Mouse (Mus musculus) frontal cortex, postnatal 36 days (tissue): Measurements from ENCODE around the gene Hdac4.
A peak's percentile ranks its signal among the peaks of the same experiment; 100 is the strongest.

Experiments
- DNase-seq, 2 experiments: peaks; one replicate each; pipeline ENCODE4 v3.0.0; 2022; ENCODE audit warnings: low spot score in 2 of 2

Hdac4 gene

GRCm38 (mm10) chr1:92100371-92100891 is 95.1 kb downstream of the Hdac4 start:
- DNase-seq, result peak; percentile 45 to 51

DNA sequence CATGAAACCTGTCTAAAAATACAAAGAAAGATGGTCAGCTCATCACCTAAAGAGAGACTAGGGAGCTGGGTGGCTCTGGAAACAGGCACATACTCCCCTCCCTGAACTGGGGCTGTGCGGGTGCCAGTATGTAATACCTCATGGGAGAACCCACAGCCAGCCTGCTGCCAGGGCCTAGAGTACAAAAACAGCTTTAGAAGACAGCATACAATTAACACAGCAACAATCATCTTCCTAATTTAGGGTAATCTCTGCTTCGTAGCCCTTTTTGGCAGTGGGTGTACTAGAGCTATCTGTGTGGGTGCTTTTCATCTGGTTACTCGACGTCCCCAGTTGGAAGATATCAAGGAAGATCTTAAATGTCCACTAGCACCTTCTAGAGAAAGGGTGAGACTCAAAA is 95.5 kb downstream of the Hdac4 start:
- DNase-seq, result peak; percentile 42 to 65

GRCm38 (mm10) chr1:92099502-92099901 is 96.0 kb downstream of the Hdac4 start:
- DNase-seq, result peak in 1 of 2 experiments; percentile 22

DNA sequence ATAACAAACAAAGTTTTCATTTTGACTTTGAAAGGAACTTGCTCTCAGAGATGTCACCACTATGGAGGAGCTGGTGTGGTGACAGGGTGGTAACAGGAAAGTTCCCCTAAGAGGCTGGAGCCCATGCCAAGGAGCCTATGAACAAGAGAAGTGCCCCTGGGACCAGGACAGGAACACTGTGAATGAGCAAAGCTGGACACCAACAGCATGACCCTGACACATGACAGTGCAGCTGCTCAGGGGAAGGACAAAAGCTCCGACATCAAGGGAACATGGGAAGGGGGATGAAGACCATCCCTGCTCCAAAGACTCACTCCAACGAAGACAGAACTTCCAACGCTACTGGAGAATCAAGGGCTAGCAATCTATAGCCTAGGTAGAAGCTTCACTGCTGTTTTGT is 97.0 kb downstream of the Hdac4 start:
- DNase-seq, result no peak

DNA sequence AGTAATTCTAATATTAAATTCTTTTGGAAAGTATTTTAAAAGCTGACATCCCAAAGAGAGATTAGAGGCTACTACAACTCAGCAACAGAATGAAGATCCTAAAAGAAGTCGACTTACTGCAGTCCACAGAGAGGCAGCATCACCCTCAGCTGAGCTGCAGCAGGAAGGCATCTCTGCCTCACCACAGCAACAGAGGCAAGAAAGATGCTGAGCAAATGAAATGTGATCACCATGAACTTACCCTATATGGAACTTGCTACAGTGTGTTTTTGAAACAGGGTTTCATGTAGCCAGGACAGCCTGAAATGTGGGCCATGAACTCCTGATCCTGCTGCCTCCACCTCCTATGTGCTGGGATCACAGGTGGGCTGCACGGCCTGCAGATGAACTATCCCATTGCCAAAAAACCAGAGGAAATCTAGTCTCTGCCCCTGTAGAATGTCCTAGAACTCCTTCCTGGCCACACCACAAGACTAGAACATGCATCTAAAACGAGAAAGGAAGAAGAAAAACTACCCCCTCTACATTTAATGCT is 98.4 kb downstream of the Hdac4 start:
- no peak for DNase-seq

DNA sequence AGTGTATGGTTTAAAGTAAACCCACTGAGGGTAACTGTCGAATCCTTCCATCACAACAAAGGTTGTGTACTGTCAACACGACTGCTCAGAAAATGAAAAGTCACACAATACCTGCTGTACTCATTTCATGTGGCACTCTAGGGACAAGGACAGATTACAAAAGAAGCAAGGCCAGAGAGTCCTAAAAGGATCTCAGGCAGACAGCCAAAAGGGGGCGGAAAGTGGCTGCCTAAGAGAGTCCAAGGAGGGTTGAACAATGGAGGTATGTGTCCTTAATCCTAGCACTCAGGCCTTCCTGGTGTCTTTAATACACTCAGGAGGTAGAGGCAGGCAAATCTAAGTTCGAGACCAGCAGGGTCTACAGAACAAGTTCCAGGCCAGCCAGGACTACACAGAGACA is 103.2 kb downstream of the Hdac4 start:
- no peak for DNase-seq

DNA sequence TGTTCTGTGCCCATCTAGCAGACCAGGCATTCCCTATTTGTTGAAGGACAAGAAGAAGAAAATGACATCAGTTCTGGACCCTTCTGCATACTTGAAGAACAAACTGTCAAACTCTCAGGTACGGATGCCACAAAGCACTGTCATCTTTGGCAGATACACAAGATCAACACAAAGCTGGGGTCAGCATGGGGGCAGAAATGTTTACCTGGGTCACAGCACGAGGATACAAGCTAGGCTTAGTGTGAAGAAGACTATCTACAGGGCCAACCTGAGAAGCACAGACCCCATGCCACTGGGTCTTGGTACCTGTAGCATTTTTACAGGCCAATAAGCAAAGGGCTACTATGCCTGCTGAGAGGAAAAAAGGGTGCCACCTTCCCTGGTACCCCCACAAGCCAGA is 107.7 kb downstream of the Hdac4 start:
- DNase-seq, result no peak

DNA sequence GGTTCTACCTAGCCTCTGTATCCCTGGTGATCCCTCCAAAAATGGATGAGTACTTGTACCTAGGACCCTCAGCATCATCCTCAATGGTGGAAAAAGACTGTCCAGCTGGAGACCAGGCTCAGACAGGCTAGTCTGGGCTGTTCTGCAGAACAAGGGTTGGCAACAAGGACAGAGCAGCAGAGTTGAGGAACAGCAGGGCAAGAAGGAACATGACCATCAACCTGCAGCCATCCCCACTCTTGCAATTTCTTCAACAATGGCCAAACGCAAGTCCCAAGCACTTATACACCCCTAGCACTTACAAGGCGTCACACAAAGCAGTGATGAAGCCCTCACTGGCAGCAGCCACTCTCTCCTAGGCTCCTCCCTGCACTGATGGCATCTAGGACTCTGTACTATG is 108.2 kb downstream of the Hdac4 start:
- DNase-seq, result no peak

DNA sequence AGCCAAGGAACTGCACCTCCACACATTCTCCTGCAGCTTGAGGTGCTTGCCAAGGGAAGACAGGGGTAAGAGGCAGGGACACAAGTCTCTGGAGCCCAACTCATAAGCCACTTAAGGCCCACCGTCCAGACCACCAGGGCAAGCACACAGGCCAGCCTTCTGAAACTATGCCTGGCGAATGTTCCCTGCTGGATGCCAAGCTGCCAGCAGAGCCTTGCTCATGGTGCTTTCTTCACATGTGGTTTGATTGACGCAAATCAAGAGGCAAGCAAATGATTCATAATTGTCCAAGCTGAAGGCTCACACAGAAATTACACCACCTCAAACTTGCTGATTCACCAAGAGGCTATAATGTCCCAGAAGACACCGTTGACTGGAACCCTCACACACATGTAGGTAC is 108.7 kb downstream of the Hdac4 start:
- DNase-seq, result no peak

DNA sequence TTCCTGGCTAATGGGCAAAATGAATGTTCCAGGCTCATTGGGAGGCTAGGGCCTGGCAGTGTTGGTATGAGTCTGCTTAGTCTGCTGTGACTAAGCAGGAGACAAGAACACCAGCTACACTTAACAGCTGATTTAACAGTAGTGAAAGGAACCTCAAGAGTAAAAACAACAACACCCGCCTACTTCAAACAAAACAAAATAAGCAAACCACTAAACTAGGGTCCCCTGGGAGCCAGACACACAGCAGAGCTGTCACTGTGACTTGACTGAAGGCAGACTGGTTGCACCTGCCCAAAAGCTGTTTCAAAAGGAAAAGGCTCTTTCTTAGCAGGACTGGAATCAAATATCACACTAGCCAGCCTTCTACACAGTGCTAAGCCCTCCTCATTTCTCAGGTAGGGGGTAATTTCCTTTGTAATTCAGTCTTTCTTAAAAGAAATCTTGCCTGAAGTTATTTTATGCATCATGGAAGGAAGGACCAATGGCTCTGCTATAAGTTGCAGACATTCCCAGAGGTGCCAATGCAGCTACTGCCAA is 109.2 kb downstream of the Hdac4 start:
- no peak for DNase-seq

DNA sequence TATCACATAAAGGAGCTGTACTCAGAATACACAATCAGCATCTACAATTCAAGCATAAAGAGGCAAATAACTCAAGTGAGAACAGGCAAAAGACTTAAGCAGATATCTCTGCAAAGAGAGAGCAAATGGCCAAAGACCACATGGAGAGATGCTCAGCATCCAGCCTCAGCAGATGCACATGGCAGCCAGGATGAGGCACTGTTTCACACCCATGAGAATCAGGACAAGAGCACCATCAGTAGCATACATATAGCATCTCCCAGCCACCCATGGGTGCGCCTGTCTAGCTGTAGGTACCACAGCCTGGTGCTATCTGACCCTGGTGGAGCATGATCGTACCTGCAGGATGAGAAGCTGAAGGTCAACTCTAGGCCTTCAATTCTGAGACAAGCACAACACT is 110.8 kb downstream of the Hdac4 start:
- no peak for DNase-seq

DNA sequence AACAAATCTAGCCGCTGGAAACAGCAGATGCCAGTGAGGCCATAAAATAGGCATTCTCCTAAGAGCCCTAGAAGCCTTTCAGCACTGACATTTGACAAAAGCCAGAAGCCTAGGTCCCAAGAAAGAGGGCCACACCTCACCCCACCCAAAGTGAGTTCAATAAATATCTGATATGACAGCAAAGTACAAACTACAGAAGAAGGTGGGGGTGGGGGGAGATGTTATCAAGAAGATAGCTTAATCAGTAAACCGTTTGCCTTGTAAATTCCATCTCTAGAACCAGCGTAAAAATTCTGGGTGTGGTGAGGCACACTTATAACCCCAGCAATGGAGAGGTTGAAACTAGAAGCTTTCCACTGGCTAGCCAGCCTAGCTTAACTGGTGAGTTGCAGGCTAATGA is 111.5 kb downstream of the Hdac4 start:
- DNase-seq, result no peak

GRCm38 (mm10) chr1:92082837-92083541 is 112.5 kb downstream of the Hdac4 start:
- no peak for DNase-seq

DNA sequence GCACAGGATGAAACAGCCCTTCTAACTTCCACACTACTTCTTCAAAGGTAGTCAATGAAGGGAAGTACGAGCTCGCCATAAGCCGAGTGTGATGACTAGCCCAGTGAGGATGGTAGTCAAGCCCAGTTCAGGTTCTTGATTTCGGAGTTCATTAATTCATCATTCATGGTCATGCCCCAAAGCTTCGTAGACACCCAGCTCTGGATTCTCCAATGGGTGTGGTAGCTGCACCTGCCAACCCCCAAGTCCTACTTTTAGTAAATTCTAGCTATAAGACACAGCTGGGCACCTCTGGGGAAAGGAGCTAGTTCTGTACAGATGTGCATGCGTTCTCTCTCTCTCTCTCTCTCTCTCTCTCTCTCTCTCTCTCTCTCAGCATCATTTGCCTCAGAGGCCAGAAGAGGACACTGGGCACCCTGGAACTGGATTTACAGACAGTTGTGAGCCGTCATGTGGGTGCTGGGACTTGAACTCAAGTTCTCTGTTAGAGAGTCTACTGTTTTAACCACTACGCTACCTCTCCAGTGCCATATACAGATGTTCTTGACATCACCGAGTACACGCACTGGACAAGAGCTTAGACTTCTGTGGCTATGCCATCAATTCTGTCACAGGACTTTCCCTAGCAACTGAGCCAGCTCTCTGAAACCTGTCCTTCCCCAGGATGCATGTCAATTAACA is 113.2 kb downstream of the Hdac4 start:
- DNase-seq, result no peak

DNA sequence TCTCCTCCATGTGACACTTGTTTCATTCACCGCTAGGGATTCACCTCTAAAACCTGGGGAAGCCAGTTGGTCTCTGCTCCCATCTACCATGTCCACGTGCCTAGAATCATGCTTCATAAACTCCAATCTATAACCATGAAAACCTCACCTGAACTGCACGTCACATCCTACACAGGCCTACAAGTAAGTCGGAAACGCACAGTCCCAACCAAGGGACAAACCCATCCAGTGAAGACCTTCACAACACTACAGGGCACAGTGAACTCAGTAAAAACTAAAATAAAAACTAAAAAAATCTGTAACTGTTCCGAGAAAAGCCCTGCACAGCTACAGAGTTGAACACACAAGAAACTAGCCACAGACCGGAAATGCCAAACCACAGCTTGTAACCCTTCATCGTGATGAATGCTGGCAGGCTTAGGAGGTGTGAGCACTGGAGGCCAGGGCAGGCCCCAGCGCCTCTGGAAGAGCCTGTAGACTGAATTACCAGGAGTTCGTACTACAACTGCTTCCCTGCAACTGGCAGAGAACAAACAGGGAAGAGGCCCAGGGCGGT is 115.4 kb downstream of the Hdac4 start:
- DNase-seq, result no peak

DNA sequence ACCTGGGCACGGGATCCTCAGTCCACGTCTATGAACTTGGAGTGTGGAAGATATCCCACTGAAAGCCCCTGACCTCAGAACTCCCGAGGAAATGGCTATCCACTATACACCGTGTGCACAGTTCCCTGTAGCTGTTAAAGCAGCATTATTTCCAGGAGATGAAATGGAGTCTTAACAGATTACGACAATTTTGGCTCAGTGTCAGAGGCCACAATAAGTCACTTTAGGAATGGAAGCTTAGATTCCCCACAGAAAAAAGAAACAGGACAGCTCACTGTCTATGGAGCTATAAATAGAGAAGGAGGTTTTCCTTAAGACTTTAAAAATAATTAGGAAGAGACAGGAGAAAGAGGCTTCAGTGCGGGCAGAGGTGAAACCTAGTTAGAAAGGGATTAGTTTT is 120.2 kb downstream of the Hdac4 start:
- DNase-seq, result no peak

DNA sequence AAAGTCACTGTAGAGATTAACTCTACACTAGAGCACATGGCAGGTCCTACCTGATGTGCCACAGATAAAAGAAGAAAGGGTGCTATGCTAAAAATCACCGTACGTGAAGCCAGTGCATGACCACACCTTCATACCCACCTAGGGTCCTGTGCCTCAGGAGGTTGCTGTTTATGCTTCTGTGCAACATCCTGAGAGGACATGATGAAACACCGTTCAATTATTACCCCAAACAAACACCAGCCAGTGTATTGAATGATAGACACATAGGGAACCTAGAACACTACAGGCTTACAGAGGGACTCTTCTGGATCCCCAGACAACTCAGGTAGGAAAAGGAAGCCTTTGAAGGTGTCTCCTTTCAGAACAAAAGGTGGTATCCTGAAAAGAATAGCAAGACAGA is 120.8 kb downstream of the Hdac4 start:
- no peak for DNase-seq

- DNase-seq, result no peak
These were observed 125.4 kb downstream of the Hdac4 start for GRCm38 (mm10) chr1:92069932-92070677.

- no peak for DNase-seq
These were observed 126.0 kb downstream of the Hdac4 start for GRCm38 (mm10) chr1:92069464-92069863.

GRCm38 (mm10) chr1:92064307-92064706 is 131.2 kb downstream of the Hdac4 start:
- no peak for DNase-seq

GRCm38 (mm10) chr1:92063271-92063670 is 132.2 kb downstream of the Hdac4 start:
- no peak for DNase-seq
